Mouse (Mus musculus) forebrain, embryonic 14.5 days (tissue): Measurements from ENCODE around the gene H2-M10.2. TPM values are rescaled to one million over a fixed set of nuclear protein-coding genes. Genes with fewer than 3 reads are reported as not detected.
A peak's percentile ranks its signal among the peaks of the same experiment; 100 is the strongest.

Experiments
- ATAC-seq: fragments of 200-750 bp; cut with Nextera tagmentation; 2 replicates; pipeline ENCODE4 v1.8.0; 2017; ENCODE audit warnings: mild to moderate bottlenecking, moderate library complexity
- DNase-seq: peaks from one replicate; pipeline ENCODE4 v3.0.0-alpha.2; 2015; ENCODE audit warnings: low spot score
- H3K27ac ChIP-seq: fragments of 300-500 bp; sonication (generic); 2 replicates; pipeline ENCODE4 v1.5.1; 2014; ENCODE audit warnings: low read depth, mild to moderate bottlenecking, control low read depth, low read length, moderate library complexity
- H3K27me3 ChIP-seq: fragments of 300-500 bp; sonication (generic); replicated peaks from 2 replicates; pipeline ENCODE4 v1.6.1; 2014; ENCODE audit warnings: low read length, control low read depth, mixed read lengths; ENCODE audit not compliant: control insufficient read depth, insufficient read depth
- H3K36me3 ChIP-seq: fragments of 300-500 bp; sonication (generic); 2 replicates; pipeline ENCODE4 v1.6.1; 2014; ENCODE audit warnings: low read length, control low read depth; ENCODE audit not compliant: control insufficient read depth, insufficient read depth
- H3K4me1 ChIP-seq: fragments of 300-500 bp; sonication (generic); 2 replicates; pipeline ENCODE4 v1.6.1; 2014; ENCODE audit warnings: antibody characterized with exemption, low read length, control low read depth; ENCODE audit not compliant: control insufficient read depth, insufficient read depth
- H3K4me2 ChIP-seq: fragments of 300-500 bp; sonication (generic); 2 replicates; pipeline ENCODE4 v1.6.1; 2014; ENCODE audit warnings: mild to moderate bottlenecking, control low read depth, low read length
- H3K4me3 ChIP-seq: fragments of 300-500 bp; sonication (generic); 2 replicates; pipeline ENCODE4 v1.5.1; 2014; ENCODE audit warnings: low read depth, low read length, control low read depth
- H3K9ac ChIP-seq: fragments of 300-500 bp; sonication (generic); 2 replicates; pipeline ENCODE4 v1.6.1; 2014; ENCODE audit warnings: mild to moderate bottlenecking, low read length, control low read depth, moderate library complexity
- H3K9me3 ChIP-seq: fragments of 300-500 bp; sonication (generic); replicated peaks from 2 replicates; pipeline ENCODE4 v1.6.1; 2016; ENCODE audit warnings: low read length, control low read depth, mixed read lengths; ENCODE audit not compliant: control insufficient read depth
- WGBS: fragments of 180-500 bp; shearing (Covaris S2); extraction: QIAGEN DNeasy Blood & Tissue Kit; methylation state at CpG from one replicate; pipeline ENCODE4 v1.1.7; 2014; 5-methylcytosine and 5-hydroxymethylcytosine counted together
- polyA plus RNA-seq: library from polyadenylated mRNA; unstranded; fragments of >200 nt; fragmentation: Nextera tagmentation; extraction: Ambion mirVana; gene quantifications from 2 replicates; pipeline ENCODE4 v1.2.1, GENCODE M21; 2014

H2-M10.2 gene
- polyA plus RNA-seq, 1 experiment from 2014 or later = not detected

DNA sequence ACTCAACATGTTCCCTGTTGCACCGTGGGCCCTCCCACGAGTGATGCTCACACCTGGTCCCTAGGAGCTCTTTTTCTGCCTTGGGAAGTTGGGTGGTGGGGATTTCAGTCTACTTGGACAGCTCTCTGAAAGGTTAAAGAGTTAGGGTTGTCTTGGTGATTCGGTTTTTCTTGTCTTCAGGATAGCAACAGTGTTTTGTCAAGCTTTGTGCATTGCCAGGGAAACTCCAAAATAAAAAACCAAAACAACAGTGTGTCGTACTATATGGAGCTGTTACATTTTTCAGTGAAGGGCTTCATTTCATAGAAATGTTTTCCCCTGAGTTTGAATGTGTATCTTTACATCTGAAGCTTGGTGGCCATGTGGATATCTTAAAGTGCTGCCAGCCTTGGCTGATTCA lies 11.5 kb downstream of the H2-M10.2 start:
- DNase-seq = no peak
- Histone ChIP-seq H3K27ac (no peak overlapping the region), H3K4me3 (no peak overlapping the region), H3K9me3 (no peaks in the 10 kb centered on the region), H3K4me2 (no peak overlapping the region), H3K9ac (no peak overlapping the region), H3K27me3 (no peaks in the 10 kb centered on the region), H3K36me3 (peaks cover 28% of the 10 kb centered on the region; the same call in 1 of the 2 replicates), H3K4me1 (peaks cover 17% of the 10 kb centered on the region)
- WGBS = 96% methylated on average over 4 of the region's 4 CpGs
- no peak for ATAC-seq

DNA sequence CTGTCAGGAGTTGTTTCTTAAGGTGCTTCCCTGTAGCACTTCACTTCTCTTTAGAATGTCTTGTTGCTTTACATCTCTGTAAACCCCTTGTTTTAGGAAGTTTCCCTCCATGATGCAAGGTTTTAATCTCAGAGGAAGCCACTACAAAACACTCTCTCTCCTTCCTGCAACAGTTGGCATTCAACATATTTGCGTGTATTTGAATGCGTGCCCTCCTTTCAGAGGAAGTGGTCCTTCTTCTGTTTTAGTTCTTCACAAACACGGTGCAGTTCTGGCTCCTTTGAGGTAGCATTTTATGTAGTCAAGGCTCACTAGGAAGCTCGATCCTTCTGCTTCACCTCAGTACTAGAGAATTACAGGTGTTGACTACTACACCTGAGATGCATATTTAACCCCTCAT lies 12.5 kb downstream of the H2-M10.2 start:
- Histone ChIP-seq H3K9me3 (no peaks in the 10 kb centered on the region), H3K4me3 (no peak overlapping the region), H3K9ac (no peak overlapping the region), H3K4me1 (peaks cover 17% of the 10 kb centered on the region), H3K27ac (no peak overlapping the region), H3K27me3 (no peaks in the 10 kb centered on the region), H3K36me3 (peaks cover 24% of the 10 kb centered on the region), H3K4me2 (no peak overlapping the region)
- ATAC-seq (no peak), DNase-seq (no peak)
- 94% methylated on average over 4 of the region's 4 CpGs for WGBS

- no peak overlapping the region for H3K27ac ChIP-seq
- H3K4me3 ChIP-seq = peak overlapping the region; percentile 84
- peaks cover 33% of the 10 kb centered on the region for H3K36me3 ChIP-seq
- H3K4me2 ChIP-seq = peak overlapping the region; percentile 82
- H3K4me1 ChIP-seq = peaks cover 17% of the 10 kb centered on the region
- peak overlapping the region; percentile 90 for H3K9ac ChIP-seq
- DNase-seq (no peak), ATAC-seq (no peak)
- no peaks in the 10 kb centered on the region for H3K9me3 ChIP-seq
- 79% methylated on average over 9 of the region's 9 CpGs for WGBS
- H3K27me3 ChIP-seq = no peaks in the 10 kb centered on the region
These were observed 13.5 kb downstream of the H2-M10.2 start for GRCm38 (mm10) chr17:36272643-36273366.

DNA sequence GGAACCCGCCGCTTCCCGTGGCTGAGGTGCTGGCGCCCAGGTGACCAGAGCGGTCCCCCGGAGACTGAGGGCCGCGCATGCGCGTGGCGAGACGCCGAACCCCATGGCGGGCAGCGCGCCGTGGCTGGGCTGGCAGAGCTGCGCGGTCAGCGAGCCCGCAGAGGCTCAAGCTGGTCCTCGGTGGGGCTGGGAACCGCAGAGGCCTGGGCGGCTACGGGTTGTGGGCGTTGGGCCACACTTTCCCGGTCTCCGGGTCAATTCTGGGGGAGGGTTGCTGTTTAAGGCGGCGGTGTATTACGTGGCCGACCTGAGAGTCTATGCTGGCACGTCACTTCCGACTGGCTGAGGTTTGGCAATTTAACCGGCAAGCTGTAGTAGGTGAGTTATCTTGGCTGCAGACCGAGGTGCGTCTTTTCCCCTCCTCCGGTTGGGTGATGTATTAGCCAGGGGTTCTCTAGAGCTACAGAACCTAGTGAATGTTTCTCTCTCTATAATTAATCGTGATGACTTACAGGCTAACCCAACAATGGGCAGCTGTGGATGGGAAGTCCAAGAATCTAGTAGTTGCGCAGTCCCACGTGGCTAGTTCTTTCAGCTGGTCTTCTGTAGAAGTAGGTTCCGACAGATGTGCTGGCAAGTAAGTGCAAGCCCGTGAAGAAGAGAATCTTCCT lies 14.6 kb downstream of the H2-M10.2 start, which contains the start of gene Trim39:
TSS of gene Trim39 (minus strand) at position 662 of the 671 bp plus-strand sequence.
- Histone ChIP-seq H3K4me1 (peaks cover 17% of the 10 kb centered on the region), H3K9me3 (no peaks in the 10 kb centered on the region), H3K27me3 (no peaks in the 10 kb centered on the region), H3K4me2 (peak within 1 kb of the TSS; percentile 82), H3K4me3 (peak within 1 kb of the TSS; percentile 84), H3K36me3 (peaks cover 44% of the 10 kb centered on the region), H3K27ac (peak within 1 kb of the TSS; percentile 94), H3K9ac (peak within 1 kb of the TSS; percentile 90)
- ATAC-seq (peak; percentile 86), DNase-seq (peak; percentile 89)
- WGBS = 1% methylated on average over 43 of the region's 43 CpGs

DNA sequence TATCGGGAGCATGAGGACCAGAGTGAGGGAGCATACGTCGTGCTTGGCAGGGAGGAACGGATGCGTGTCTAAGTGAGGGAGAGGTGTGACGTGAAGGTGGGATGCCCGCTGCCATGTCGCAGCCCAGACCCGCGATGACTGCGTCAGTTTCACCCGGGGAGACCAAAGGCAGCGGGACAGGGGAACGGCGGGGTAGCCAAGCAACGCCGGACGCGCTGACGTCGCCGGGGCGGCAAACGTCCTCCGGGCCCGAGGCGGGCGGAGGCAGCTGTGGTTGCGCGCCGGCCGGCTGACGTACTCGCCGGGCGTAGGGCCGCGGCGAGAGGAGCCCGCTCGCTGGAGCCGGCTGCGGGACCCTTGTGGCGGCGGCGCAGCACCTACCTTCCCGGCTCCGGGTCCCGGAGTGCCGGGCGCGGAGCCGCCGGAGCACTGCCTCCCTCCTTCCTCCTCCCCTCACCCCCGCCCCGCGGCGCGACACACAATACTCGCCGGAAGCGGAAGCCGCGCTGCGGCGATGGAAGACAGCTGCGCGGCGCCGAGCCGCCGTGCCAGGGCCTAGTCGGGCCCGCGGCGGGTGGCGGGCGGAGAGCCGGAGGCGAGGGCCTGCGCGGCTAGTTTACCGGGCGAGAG lies 15.2 kb downstream of the H2-M10.2 start:
- peak overlapping the region; percentile 94 for H3K27ac ChIP-seq
- H3K4me3 ChIP-seq = peak overlapping the region; percentile 84
- DNase-seq (peak; percentile 94), ATAC-seq (peak; percentile 93)
- H3K9me3 ChIP-seq = no peaks in the 10 kb centered on the region
- H3K36me3 ChIP-seq = peaks cover 44% of the 10 kb centered on the region
- H3K27me3 ChIP-seq = no peaks in the 10 kb centered on the region
- peak overlapping the region; percentile 90 for H3K9ac ChIP-seq
- peaks cover 17% of the 10 kb centered on the region for H3K4me1 ChIP-seq
- H3K4me2 ChIP-seq = peak overlapping the region; percentile 82
- WGBS = under 1% methylated on average over 47 of the region's 84 CpGs

DNA sequence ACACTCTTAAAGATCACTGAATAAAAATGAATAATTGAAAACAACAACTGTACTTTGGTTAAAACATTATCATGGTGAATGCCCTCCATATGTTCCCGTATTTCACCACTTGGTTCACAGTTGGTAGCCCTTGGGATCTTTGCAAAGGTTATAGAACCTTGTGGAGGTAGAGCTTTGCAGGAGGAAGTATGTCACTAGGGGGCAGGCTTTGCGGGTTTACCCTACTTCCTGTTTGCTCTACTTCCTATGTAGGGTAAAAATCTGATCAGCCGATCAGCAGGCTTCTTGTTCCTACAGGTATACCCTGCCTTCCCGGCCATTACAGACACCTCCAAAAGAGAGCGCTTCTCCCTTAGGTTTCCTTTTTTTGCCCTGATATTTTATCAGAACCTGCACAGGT lies 20.5 kb downstream of the H2-M10.2 start:
- no peak overlapping the region for H3K4me2 ChIP-seq
- H3K36me3 ChIP-seq = peaks cover 77% of the 10 kb centered on the region
- no peaks in the 10 kb centered on the region for H3K4me1 ChIP-seq
- no peaks in the 10 kb centered on the region for H3K27me3 ChIP-seq
- no peak overlapping the region for H3K4me3 ChIP-seq
- no peak overlapping the region for H3K27ac ChIP-seq
- no peak for ATAC-seq
- H3K9me3 ChIP-seq = no peaks in the 10 kb centered on the region
- DNase-seq = no peak
- no peak overlapping the region for H3K9ac ChIP-seq
- whole genome bisulfite sequencing = 85% methylated on average over 5 of the region's 5 CpGs

- no peak for ATAC-seq
- Histone ChIP-seq H3K27me3 (no peaks in the 10 kb centered on the region), H3K27ac (no peak overlapping the region), H3K4me1 (no peaks in the 10 kb centered on the region), H3K36me3 (peaks cover 91% of the 10 kb centered on the region), H3K9ac (no peak overlapping the region), H3K9me3 (no peaks in the 10 kb centered on the region), H3K4me2 (no peak overlapping the region), H3K4me3 (no peak overlapping the region)
- 83% methylated on average over 3 of the region's 3 CpGs for WGBS
- DNase-seq = no peak
These were observed 21.9 kb downstream of the H2-M10.2 start for GRCm38 (mm10) chr17:36264273-36264925.

DNA sequence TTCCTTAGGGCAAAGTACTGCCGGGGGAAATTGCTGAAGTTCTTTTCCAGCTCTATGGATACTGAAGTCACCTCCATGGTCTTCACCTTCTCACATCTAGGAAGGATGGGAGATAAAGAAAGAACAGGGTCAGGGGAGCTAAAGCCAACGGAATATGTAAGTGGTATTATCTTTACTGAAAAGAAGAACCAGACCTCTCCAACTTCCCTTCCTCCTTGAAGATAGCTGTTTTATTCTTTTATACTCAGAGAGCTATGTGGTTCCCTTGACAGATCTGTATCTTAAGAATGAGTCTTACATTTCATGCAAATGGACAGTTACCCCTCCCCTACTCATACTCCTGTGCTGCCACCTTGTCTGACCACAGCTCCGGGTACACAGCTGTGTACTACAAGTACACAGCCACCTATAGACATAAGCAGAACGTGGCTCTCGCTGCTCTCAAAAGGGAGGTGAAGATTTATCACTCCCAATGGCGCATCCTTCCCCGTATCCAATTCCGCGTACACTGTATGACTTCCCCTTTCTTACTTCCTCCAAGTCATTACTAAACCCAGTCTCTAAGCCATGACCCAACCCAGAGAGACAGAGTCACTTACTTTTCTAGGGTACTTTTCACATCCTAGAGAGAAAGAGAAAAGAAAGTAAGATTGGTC lies 24.7 kb downstream of the H2-M10.2 start:
- Histone ChIP-seq H3K4me3 (no peak overlapping the region), H3K9ac (peak overlapping the region; percentile 8; the same call in 1 of the 2 replicates), H3K36me3 (peaks cover 78% of the 10 kb centered on the region), H3K27ac (no peak overlapping the region), H3K27me3 (no peaks in the 10 kb centered on the region), H3K4me2 (no peak overlapping the region), H3K4me1 (no peaks in the 10 kb centered on the region), H3K9me3 (no peaks in the 10 kb centered on the region)
- ATAC-seq = no peak
- DNase-seq = no peak
- 94% methylated on average over 9 of the region's 9 CpGs for WGBS
